Mouse (Mus musculus) embryonic facial prominence, embryonic 11.5 days (tissue): Measurements from ENCODE around the gene Adssl1. TPM values are rescaled to one million over a fixed set of nuclear protein-coding genes. Genes with fewer than 3 reads are reported as not detected.

Experiments used
- ATAC-seq: fragments of 200-750 bp; cut with Nextera tagmentation; replicated peaks from 2 replicates; pipeline ENCODE4 v1.8.0; 2017; ENCODE audit warnings: low read depth; ENCODE audit not compliant: insufficient number of reproducible peaks, low FRiP score, low TSS enrichment
- DNase-seq: peaks from one replicate; pipeline ENCODE4 v3.0.0-alpha.2; 2015; ENCODE audit warnings: low spot score
- H3K27ac ChIP-seq: fragments of 300-500 bp; sonication (generic); replicated peaks from 2 replicates; pipeline ENCODE4 v1.5.1; 2014; ENCODE audit warnings: mild to moderate bottlenecking, low read depth, low read length, control low read depth
- H3K27me3 ChIP-seq: fragments of 300-500 bp; sonication (generic); 2 replicates; pipeline ENCODE4 v1.6.1; 2014; ENCODE audit warnings: mild to moderate bottlenecking, low read length, moderate library complexity, mixed read lengths; ENCODE audit not compliant: control insufficient read depth, insufficient read depth
- H3K36me3 ChIP-seq: fragments of 300-500 bp; sonication (generic); replicated peaks from 2 replicates; pipeline ENCODE4 v1.6.1; 2014; ENCODE audit warnings: low read depth, mild to moderate bottlenecking, low read length, moderate library complexity, mixed read lengths; ENCODE audit not compliant: control insufficient read depth, insufficient read depth
- H3K4me1 ChIP-seq: fragments of 300-500 bp; sonication (generic); 2 replicates; pipeline ENCODE4 v1.6.1; 2014; ENCODE audit warnings: low read length, mixed read lengths; ENCODE audit not compliant: control insufficient read depth, insufficient read depth
- H3K4me2 ChIP-seq: fragments of 300-500 bp; sonication (generic); 2 replicates; pipeline ENCODE4 v1.6.1; 2014; ENCODE audit warnings: low read depth, mild to moderate bottlenecking, control low read depth, low read length, moderate library complexity
- H3K4me3 ChIP-seq: fragments of 300-500 bp; sonication (generic); 2 replicates; pipeline ENCODE4 v1.5.1; 2014; ENCODE audit warnings: low read depth, low read length, control low read depth
- H3K9ac ChIP-seq: fragments of 300-500 bp; sonication (generic); replicated peaks from 2 replicates; pipeline ENCODE4 v1.6.1; 2014; ENCODE audit warnings: mild to moderate bottlenecking, control low read depth, low read length
- H3K9me3 ChIP-seq: fragments of 300-500 bp; sonication (generic); replicated peaks from 2 replicates; pipeline ENCODE4 v1.6.1; 2016; ENCODE audit warnings: mild to moderate bottlenecking, low read length, inconsistent platforms, mixed read lengths; ENCODE audit not compliant: control insufficient read depth
- WGBS: fragments of 180-500 bp; shearing (Covaris S2); extraction: QIAGEN DNeasy Blood & Tissue Kit; methylation state at CpG from one replicate; pipeline ENCODE4 v1.1.7; 2014; 5-methylcytosine and 5-hydroxymethylcytosine counted together
- polyA plus RNA-seq: library from polyadenylated mRNA; unstranded; fragments of >200 nt; fragmentation: Nextera tagmentation; extraction: Ambion mirVana; gene quantifications from 2 replicates; pipeline ENCODE4 v1.2.1, GENCODE M21; 2014

Gene Adssl1
- polyA plus RNA-seq, 1 experiment from 2014 or later: 4.2 TPM

DNA sequence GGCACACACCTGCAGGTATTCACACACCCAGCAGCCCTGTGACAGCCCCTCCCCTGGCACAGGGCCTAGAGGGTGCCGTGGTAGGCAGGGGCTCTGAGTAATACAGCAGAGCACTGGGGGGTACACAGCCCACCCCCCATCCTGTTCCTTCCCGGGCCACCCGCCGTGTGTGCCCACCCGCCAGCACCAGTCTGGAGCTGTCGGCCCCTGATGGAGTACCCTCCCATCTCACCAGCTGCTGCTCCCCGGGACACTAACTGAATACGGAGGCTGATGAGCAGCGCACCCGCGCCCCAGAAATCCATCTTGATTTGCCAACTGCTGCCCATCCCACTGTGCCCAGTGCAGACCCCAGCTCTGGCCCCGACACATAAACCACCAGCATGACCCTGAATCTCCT is 43.9 kb downstream of the Adssl1 start:
- no peaks in the 10 kb centered on the region for H3K27me3 ChIP-seq
- DNase-seq (no peak), ATAC-seq (no peak)
- H3K9ac ChIP-seq: no peak overlapping the region
- H3K36me3 ChIP-seq: peaks cover 22% of the 10 kb centered on the region
- H3K9me3 ChIP-seq: no peaks in the 10 kb centered on the region
- peaks cover 2% of the 10 kb centered on the region; the same call in 1 of the 2 replicates for H3K4me1 ChIP-seq
- H3K27ac ChIP-seq: peak overlapping the region; percentile 20; the same call in 1 of the 2 replicates
- H3K4me3 ChIP-seq: no peak overlapping the region
- 93% methylated on average over 12 of the region's 12 CpGs for WGBS
- no peak overlapping the region for H3K4me2 ChIP-seq

- Histone ChIP-seq H3K4me2 (no peak overlapping the region), H3K36me3 (peaks cover 22% of the 10 kb centered on the region)
Measured at GRCm38 (mm10) chr12:112664124-112664523, 44.3 kb downstream of the Adssl1 start.

GRCm38 (mm10) chr12:112664656-112665055 is 44.8 kb downstream of the Adssl1 start:
- peaks cover 2% of the 10 kb centered on the region; the same call in 1 of the 2 replicates for H3K4me1 ChIP-seq
- H3K27ac ChIP-seq: no peak overlapping the region
- H3K4me3 ChIP-seq: no peak overlapping the region
- H3K4me2 ChIP-seq: no peak overlapping the region
- ATAC-seq (no peak), DNase-seq (no peak)
- no peaks in the 10 kb centered on the region for H3K27me3 ChIP-seq
- 87% methylated on average over 5 of the region's 5 CpGs for WGBS
- no peak overlapping the region for H3K9ac ChIP-seq
- peaks cover 19% of the 10 kb centered on the region for H3K36me3 ChIP-seq
- no peaks in the 10 kb centered on the region for H3K9me3 ChIP-seq

More at GRCm38 (mm10) chr12:112664124-112664523, 44.3 kb downstream of the Adssl1 start:
- H3K4me3 ChIP-seq: no peak overlapping the region
- peak overlapping the region; percentile 20; the same call in 1 of the 2 replicates for H3K27ac ChIP-seq
- H3K4me1 ChIP-seq: peaks cover 2% of the 10 kb centered on the region; the same call in 1 of the 2 replicates
- ATAC-seq (peak; percentile 20; the same call in 1 of the 2 replicates), DNase-seq (no peak)
- no peaks in the 10 kb centered on the region for H3K9me3 ChIP-seq
- no peak overlapping the region for H3K9ac ChIP-seq
- H3K27me3 ChIP-seq: no peaks in the 10 kb centered on the region
- 72% methylated on average over 2 of the region's 2 CpGs for WGBS

DNA sequence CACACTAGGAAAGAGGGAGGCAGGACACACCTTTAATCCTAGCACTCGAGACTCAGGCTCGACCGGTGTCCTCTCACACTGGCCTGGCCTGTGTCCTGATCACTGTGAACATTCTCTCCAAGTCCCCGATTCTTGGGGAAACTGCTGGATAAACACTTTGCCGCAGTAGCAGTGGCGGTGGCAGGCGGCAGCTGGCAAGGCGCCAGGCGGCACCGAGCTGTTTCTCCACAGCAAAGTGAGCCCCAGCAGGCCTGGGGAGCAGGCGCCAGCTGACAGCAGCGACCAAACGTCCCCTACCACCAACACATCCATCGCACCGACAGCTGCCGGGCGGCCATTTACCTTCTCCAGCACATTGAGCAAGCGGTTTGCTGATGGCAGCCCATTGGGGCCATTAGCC is 45.6 kb downstream of the Adssl1 start:
- H3K4me3 ChIP-seq: no peak overlapping the region
- H3K4me2 ChIP-seq: no peak overlapping the region
- 81% methylated on average over 18 of the region's 18 CpGs for WGBS
- H3K27me3 ChIP-seq: no peaks in the 10 kb centered on the region
- no peak overlapping the region for H3K27ac ChIP-seq
- H3K36me3 ChIP-seq: peaks cover 25% of the 10 kb centered on the region
- DNase-seq: no peak
- no peaks in the 10 kb centered on the region for H3K9me3 ChIP-seq
- no peak overlapping the region; the same call in 1 of the 2 replicates for H3K9ac ChIP-seq
- peaks cover 2% of the 10 kb centered on the region; the same call in 1 of the 2 replicates for H3K4me1 ChIP-seq
- no peak for ATAC-seq

- WGBS: 91% methylated on average over 9 of the region's 9 CpGs
- no peaks in the 10 kb centered on the region for H3K27me3 ChIP-seq
- no peak overlapping the region for H3K4me2 ChIP-seq
- no peak overlapping the region for H3K27ac ChIP-seq
- ATAC-seq (no peak), DNase-seq (no peak)
- H3K4me3 ChIP-seq: no peak overlapping the region
- H3K9ac ChIP-seq: no peak overlapping the region; the same call in 1 of the 2 replicates
- no peaks in the 10 kb centered on the region for H3K9me3 ChIP-seq
- H3K4me1 ChIP-seq: peaks cover 5% of the 10 kb centered on the region
- H3K36me3 ChIP-seq: peaks cover 27% of the 10 kb centered on the region
Measured at GRCm38 (mm10) chr12:112665881-112666544, 46.2 kb downstream of the Adssl1 start.

DNA sequence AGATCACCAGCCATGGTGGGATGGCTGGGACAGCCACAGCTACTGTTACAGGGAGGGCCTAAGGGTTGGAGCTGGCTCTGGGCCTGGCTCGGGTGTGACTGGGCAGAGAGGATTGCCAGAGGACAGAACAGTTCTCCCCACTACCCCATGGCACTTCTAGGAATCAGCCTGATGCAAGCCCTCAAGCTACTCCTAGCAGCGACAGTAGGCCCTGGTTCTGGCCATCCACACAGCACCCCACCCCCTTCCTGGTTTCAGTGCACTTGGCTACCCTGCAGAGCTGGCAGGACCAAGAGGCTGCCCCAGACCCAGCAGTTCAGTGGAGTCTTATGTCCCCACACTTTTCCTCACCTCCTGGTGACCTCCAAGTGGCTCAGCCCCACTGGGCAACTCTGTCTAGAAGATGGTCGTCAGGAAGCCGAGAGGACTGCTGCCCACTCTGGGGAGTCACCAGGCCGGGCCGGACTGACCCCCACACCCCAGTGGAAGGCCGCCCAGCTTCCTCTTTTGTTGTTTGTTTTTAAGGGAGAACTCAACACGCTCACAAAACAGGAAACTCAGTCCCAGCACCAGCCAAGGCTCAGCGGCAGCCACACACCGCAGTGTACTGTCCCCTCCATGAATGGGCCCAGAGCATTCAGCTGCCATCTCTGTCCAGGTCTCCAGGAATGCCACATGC is 47.9 kb downstream of the Adssl1 start:
- H3K4me2 ChIP-seq: no peak overlapping the region
- H3K4me1 ChIP-seq: peaks cover 12% of the 10 kb centered on the region
- ATAC-seq (no peak), DNase-seq (no peak)
- H3K36me3 ChIP-seq: peaks cover 22% of the 10 kb centered on the region
- no peak overlapping the region for H3K27ac ChIP-seq
- H3K9me3 ChIP-seq: no peaks in the 10 kb centered on the region
- H3K4me3 ChIP-seq: no peak overlapping the region
- H3K9ac ChIP-seq: no peak overlapping the region; the same call in 1 of the 2 replicates
- WGBS: 84% methylated on average over 10 of the region's 10 CpGs
- no peaks in the 10 kb centered on the region for H3K27me3 ChIP-seq

DNA sequence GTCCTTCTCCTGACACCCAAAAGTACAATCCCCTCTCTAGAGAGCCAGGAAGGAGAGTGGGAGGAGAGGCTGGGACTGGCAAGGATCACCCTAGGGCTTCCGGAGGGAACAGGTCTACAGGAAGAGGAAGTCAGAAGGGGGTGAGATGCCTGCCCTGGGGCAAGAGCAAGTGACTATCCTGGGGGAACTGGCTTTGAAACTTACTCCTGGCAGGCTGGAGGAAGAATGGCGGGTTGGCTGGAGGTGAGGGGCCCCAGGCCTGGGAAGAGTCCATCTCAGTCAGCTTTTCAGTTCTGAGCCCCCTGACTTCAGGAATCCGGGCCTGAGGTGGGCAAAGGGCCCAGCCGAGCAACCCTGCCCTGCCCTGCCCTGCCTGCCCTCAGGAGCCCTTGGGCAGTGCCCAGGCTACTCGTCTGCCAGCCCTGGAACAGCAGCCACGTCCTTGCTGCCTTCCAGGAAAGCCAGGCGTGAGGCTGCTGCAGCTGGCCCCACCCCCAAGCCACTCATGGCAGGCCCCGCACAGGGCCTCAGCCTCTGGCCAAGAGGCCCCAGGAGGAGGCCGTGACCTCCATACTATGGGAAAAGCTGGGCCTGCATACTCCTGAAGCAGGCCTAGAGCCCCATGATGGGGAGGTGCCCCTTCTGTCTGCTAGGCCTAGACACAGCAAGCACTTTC is 51.0 kb downstream of the Adssl1 start:
- H3K27me3 ChIP-seq: no peaks in the 10 kb centered on the region
- peak overlapping the region; percentile 28 for H3K9ac ChIP-seq
- no peak overlapping the region; the same call in 1 of the 2 replicates for H3K4me2 ChIP-seq
- ATAC-seq (no peak), DNase-seq (no peak)
- peaks cover 16% of the 10 kb centered on the region for H3K4me1 ChIP-seq
- no peak overlapping the region for H3K27ac ChIP-seq
- no peaks in the 10 kb centered on the region for H3K9me3 ChIP-seq
- 47% methylated on average over 9 of the region's 9 CpGs for WGBS
- peaks cover 18% of the 10 kb centered on the region for H3K36me3 ChIP-seq
- no peak overlapping the region for H3K4me3 ChIP-seq
